Mouse (Mus musculus): ENCODE results near the gene Bend6. TPM values are rescaled to one million over a fixed set of nuclear protein-coding genes. Genes with fewer than 3 reads are reported as not detected.

The Bend6 gene
- polyA plus RNA-seq, 1 experiment = 0.16 TPM

- Histone ChIP-seq H3K27me3 (replicated peaks; ENCODE audit: control insufficient read depth, insufficient read depth, low read length) (no peaks in the 10 kb centered on the region), H3K36me3 (ENCODE audit: control insufficient read depth, insufficient read depth, low read length) (no peaks in the 10 kb centered on the region), H3K4me1 (ENCODE audit: control insufficient read depth, insufficient read depth, low read length) (no peaks in the 10 kb centered on the region), H3K27ac (ENCODE audit: insufficient read depth, low read depth, low read length) (no peak overlapping the region), H3K4me3 (ENCODE audit: insufficient read depth, low read depth, low read length) (no peak overlapping the region)
- WGBS = 92% methylated on average over 3 of the region's 3 CpGs
- TF ChIP-seq POLR2A (IDR thresholded peaks at IDR 0.05; ENCODE audit: low read depth, low read length) = no peak
- no peak for TF ChIP-seq CTCF (conservative IDR thresholded peaks at IDR 0.05; ENCODE audit: insufficient read depth, insufficient read length, low read depth, low read length)
- no peak for DNase-seq
Observed at GRCm38 (mm10) chr1:33932196-33932595, 24.6 kb upstream of the Bend6 start.

GRCm38 (mm10) chr1:33931791-33932190, 24.2 kb upstream of the Bend6 start:
- DNase-seq = no peak
- H3K4me1 ChIP-seq (ENCODE audit: control insufficient read depth, insufficient read depth, low read length) = no peaks in the 10 kb centered on the region
- no peaks in the 10 kb centered on the region for H3K27me3 ChIP-seq (replicated peaks; ENCODE audit: control insufficient read depth, insufficient read depth, low read length)
- no peak for TF ChIP-seq CTCF (conservative IDR thresholded peaks at IDR 0.05; ENCODE audit: insufficient read depth, insufficient read length, low read depth, low read length)
- TF ChIP-seq POLR2A (IDR thresholded peaks at IDR 0.05; ENCODE audit: low read depth, low read length) = no peak
- 91% methylated on average over 8 of the region's 8 CpGs for WGBS
- H3K27ac ChIP-seq (ENCODE audit: insufficient read depth, low read depth, low read length) = no peak overlapping the region
- H3K4me3 ChIP-seq (ENCODE audit: insufficient read depth, low read depth, low read length) = no peak overlapping the region
- no peaks in the 10 kb centered on the region for H3K36me3 ChIP-seq (ENCODE audit: control insufficient read depth, insufficient read depth, low read length)

GRCm38 (mm10) chr1:33927466-33927865, 19.9 kb upstream of the Bend6 start:
- no peaks in the 10 kb centered on the region for H3K4me1 ChIP-seq (ENCODE audit: control insufficient read depth, insufficient read depth, low read length)
- no peak for DNase-seq
- no peak overlapping the region for H3K27ac ChIP-seq (ENCODE audit: insufficient read depth, low read depth, low read length)
- H3K36me3 ChIP-seq (ENCODE audit: control insufficient read depth, insufficient read depth, low read length) = no peaks in the 10 kb centered on the region
- no peaks in the 10 kb centered on the region for H3K27me3 ChIP-seq (replicated peaks; ENCODE audit: control insufficient read depth, insufficient read depth, low read length)
- TF ChIP-seq POLR2A (IDR thresholded peaks at IDR 0.05; ENCODE audit: low read depth, low read length) (no peak), CTCF (conservative IDR thresholded peaks at IDR 0.05; ENCODE audit: insufficient read depth, insufficient read length, low read depth, low read length) (no peak)
- WGBS = 85% methylated on average over 7 of the region's 7 CpGs
- no peak overlapping the region for H3K4me3 ChIP-seq (ENCODE audit: insufficient read depth, low read depth, low read length)

GRCm38 (mm10) chr1:33925283-33925682, 17.7 kb upstream of the Bend6 start:
- TF ChIP-seq POLR2A (IDR thresholded peaks at IDR 0.05; ENCODE audit: low read depth, low read length) = no peak
- TF ChIP-seq CTCF (conservative IDR thresholded peaks at IDR 0.05; ENCODE audit: insufficient read depth, insufficient read length, low read depth, low read length) = no peak
- WGBS = 38% methylated on average over 3 of the region's 3 CpGs
- H3K27ac ChIP-seq (ENCODE audit: insufficient read depth, low read depth, low read length) = no peak overlapping the region
- H3K27me3 ChIP-seq (replicated peaks; ENCODE audit: control insufficient read depth, insufficient read depth, low read length) = no peaks in the 10 kb centered on the region
- H3K4me1 ChIP-seq (ENCODE audit: control insufficient read depth, insufficient read depth, low read length) = no peaks in the 10 kb centered on the region
- H3K4me3 ChIP-seq (ENCODE audit: insufficient read depth, low read depth, low read length) = no peak overlapping the region
- H3K36me3 ChIP-seq (ENCODE audit: control insufficient read depth, insufficient read depth, low read length) = no peaks in the 10 kb centered on the region
- DNase-seq = no peak

- H3K36me3 ChIP-seq (ENCODE audit: control insufficient read depth, insufficient read depth, low read length) = no peaks in the 10 kb centered on the region
- 48% methylated on average over 7 of the region's 7 CpGs for WGBS
- H3K27me3 ChIP-seq (replicated peaks; ENCODE audit: control insufficient read depth, insufficient read depth, low read length) = no peaks in the 10 kb centered on the region
- no peak overlapping the region for H3K4me3 ChIP-seq (ENCODE audit: insufficient read depth, low read depth, low read length)
- no peak for DNase-seq
- no peaks in the 10 kb centered on the region for H3K4me1 ChIP-seq (ENCODE audit: control insufficient read depth, insufficient read depth, low read length)
- H3K27ac ChIP-seq (ENCODE audit: insufficient read depth, low read depth, low read length) = no peak overlapping the region
- no peak for TF ChIP-seq POLR2A (IDR thresholded peaks at IDR 0.05; ENCODE audit: low read depth, low read length)
- TF ChIP-seq CTCF (conservative IDR thresholded peaks at IDR 0.05; ENCODE audit: insufficient read depth, insufficient read length, low read depth, low read length) = no peak
Observed at GRCm38 (mm10) chr1:33922975-33923374, 15.4 kb upstream of the Bend6 start.

GRCm38 (mm10) chr1:33916554-33916953, 8.9 kb upstream of the Bend6 start:
- Histone ChIP-seq H3K27me3 (replicated peaks; ENCODE audit: control insufficient read depth, insufficient read depth, low read length) (no peaks in the 10 kb centered on the region), H3K4me3 (ENCODE audit: insufficient read depth, low read depth, low read length) (no peak overlapping the region), H3K36me3 (ENCODE audit: control insufficient read depth, insufficient read depth, low read length) (no peaks in the 10 kb centered on the region), H3K27ac (ENCODE audit: insufficient read depth, low read depth, low read length) (no peak overlapping the region), H3K4me1 (ENCODE audit: control insufficient read depth, insufficient read depth, low read length) (no peaks in the 10 kb centered on the region)
- no peak for DNase-seq
- TF ChIP-seq POLR2A (IDR thresholded peaks at IDR 0.05; ENCODE audit: low read depth, low read length) (no peak), CTCF (conservative IDR thresholded peaks at IDR 0.05; ENCODE audit: insufficient read depth, insufficient read length, low read depth, low read length) (no peak)
- WGBS = 87% methylated on average over 5 of the region's 5 CpGs

- 63% methylated on average over 8 of the region's 8 CpGs for WGBS
Observed at GRCm38 (mm10) chr1:33911589-33911988, 4.0 kb upstream of the Bend6 start.

More at GRCm38 (mm10) chr1:33911589-33911988, 4.0 kb upstream of the Bend6 start:
- Histone ChIP-seq H3K4me1 (ENCODE audit: control insufficient read depth, insufficient read depth, low read length) (no peaks in the 10 kb centered on the region), H3K27me3 (replicated peaks; ENCODE audit: control insufficient read depth, insufficient read depth, low read length) (peaks cover 4% of the 10 kb centered on the region), H3K4me3 (ENCODE audit: insufficient read depth, low read depth, low read length) (no peak overlapping the region), H3K27ac (ENCODE audit: insufficient read depth, low read depth, low read length) (no peak overlapping the region), H3K36me3 (ENCODE audit: control insufficient read depth, insufficient read depth, low read length) (no peaks in the 10 kb centered on the region)
- no peak for TF ChIP-seq POLR2A (IDR thresholded peaks at IDR 0.05; ENCODE audit: low read depth, low read length)
- no peak for TF ChIP-seq CTCF (conservative IDR thresholded peaks at IDR 0.05; ENCODE audit: insufficient read depth, insufficient read length, low read depth, low read length)
- DNase-seq = no peak

All from kidney, adult 2 months (tissue).